Mouse (Mus musculus) CH12F3 (cell line): Measurements from ENCODE around the gene Gcg.

Experiments
- in situ Hi-C: fragments of 300-500 bp; cut with MboI; formaldehyde crosslinking; loops from 2 replicates; pipeline ENCODE4 v1.14.3; 2020; ENCODE audit warnings: low sequenced_read_pairs

Gene Gcg

DNA sequence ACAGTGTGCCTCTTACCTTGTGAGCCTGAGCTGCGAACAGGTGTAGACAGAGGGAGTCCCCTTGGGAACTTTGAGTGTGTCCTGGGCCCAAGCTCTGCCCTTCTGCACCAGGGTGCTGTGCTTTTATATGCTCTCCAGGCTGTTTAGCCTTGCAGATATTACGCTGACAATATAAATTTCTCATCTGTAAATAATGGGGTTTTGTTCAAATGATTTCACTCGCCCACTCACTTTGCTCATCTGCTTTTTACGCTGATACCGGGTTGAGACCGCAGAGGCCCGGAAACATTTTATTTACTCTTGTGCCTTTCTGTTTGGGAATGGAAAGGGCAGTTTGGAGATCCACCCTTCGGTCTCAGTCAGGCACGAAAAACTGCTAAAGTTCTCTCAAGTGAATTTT is at the start of gene Gcg:
Gene Gcg, minus strand, starts transcription at position 101 of the 400 bp plus-strand sequence.
- in situ Hi-C loops = no loop called here

GRCm38 (mm10) chr2:62531065-62531464 is 47.6 kb upstream of the Gcg start:
- in situ Hi-C loops = no loop called here

- in situ Hi-C loops = no loop called here
These were observed 42.9 kb upstream of the Gcg start for GRCm38 (mm10) chr2:62526399-62526798.

DNA sequence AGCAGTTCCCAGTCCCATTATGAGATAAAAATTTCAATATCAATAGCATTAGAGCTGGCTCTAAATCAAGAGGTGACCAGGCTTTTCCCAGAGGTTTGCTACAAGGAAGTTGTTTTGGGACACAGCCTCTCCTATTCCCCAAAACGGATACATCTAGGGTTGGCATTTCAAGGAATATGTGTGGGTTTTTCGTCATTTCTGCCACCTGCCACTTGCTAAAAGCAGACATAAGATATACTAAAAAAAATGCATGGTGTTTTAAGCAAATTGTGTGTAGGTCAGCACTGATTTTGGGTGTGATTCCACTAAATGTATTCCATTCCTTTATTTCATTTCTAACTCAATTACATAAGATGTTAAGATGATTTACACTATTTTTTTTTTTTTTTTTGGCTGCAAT is 34.3 kb upstream of the Gcg start:
- in situ Hi-C loops = no loop called here

- in situ Hi-C loops = no loop called here
These were observed 31.0 kb upstream of the Gcg start for GRCm38 (mm10) chr2:62514477-62514876.

- in situ Hi-C loops = no loop called here
These were observed 30.0 kb upstream of the Gcg start for GRCm38 (mm10) chr2:62513477-62513876.

DNA sequence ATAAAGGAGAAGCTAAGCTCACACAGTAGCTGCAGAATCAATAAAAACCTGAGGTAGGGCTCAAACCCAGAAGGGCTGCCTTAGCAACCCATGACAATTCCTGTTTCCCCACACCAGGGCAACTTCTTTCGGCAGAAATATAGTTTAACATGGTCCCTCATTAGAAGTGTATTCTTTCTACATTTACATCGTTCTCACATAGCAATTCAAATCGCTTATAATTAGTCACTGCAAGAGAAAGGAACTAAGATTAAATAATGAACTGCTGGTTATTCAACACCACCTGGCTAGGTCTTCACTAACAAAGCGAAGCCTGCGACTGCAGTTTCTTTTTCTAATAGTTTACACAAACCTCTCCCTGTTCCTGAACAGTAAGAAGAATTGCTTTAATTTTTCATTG is 23.7 kb upstream of the Gcg start:
- in situ Hi-C loops = no loop called here

GRCm38 (mm10) chr2:62506441-62506840 is 23.0 kb upstream of the Gcg start:
- in situ Hi-C loops = no loop called here

DNA sequence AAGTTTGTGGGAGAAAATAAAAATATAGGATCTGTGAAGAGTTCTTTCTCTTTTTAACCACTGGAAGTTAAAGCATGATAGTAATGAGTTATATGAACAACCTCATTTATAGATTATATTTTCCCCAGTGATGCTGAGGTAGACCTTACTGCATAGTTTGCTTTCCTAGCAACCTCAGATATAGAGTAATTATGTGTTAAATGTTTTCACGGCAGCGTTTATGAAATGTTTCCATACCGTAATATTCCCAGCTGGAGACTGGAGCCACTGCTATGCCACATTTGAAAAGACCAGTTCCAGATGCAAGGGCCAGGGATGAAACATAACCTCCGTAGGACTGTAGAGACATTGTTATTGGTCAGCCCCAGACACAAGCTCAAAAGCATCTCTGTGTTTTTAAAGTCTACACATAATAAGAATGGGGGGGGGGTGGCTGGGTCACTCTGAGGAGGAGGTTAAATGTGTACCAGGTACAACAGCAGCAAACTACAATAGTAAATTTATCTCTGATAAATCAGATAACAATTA is 20.9 kb upstream of the Gcg start:
- in situ Hi-C loops = no loop called here

DNA sequence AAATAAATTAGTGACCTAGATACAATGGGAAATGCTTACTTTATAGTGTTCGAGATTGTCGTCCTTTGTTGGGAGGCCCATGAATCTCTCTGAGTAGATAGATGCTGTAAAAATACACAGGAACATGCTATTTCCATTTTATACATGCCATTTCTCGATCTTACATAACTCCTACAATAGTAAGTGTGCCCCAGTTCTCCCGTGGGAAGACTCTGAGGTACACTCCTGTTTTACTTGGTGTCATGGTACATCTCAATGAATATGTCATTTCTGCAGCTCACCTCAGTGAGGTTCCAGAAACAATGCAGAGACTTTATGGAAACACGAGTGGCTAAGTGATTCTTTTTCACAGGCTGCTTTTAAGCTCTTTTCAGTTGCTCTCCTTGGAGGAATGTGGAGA is 19.9 kb upstream of the Gcg start:
- in situ Hi-C loops = no loop called here

DNA sequence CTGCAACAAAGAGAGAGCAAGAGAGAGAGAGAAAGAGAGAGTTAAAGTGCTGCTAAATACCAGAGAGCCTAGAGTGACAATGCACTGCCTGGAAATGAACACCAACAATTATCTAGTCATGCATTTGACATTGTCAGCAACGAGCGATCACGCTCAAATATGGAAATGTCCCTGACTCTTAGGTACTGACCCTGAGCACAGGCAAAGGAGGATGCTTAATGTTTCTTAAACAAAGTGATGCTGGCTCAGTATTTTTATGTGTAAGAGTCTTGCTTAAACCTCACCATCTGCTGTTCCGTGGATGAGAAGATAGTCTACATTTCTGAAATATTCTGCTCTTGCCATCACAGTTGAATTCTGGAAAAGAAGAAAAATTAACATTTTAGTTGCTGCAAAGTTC is 19.1 kb upstream of the Gcg start:
- in situ Hi-C loops = no loop called here

GRCm38 (mm10) chr2:62498821-62499220 is 15.4 kb upstream of the Gcg start:
- in situ Hi-C loops = no loop called here

DNA sequence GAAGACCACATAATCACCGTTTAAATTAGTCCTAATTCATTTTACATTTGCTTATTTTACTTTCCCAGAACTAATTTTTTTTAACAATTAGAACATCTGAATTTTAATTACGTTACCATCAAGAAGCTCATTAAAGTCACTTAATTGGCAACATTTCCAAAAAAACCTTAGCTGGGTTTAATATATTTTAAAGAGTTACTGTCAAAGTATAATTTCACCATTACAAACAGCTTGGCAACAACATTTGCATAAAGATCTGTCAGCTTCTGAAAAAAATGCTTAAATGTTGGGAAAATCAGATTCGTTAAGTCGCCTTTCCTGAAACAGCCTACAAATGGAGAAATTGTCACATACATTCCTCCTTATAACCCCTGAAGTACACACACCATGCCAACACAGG is 14.6 kb upstream of the Gcg start:
- in situ Hi-C loops = no loop called here

GRCm38 (mm10) chr2:62497333-62498002 is 14.0 kb upstream of the Gcg start:
- in situ Hi-C loops = no loop called here

DNA sequence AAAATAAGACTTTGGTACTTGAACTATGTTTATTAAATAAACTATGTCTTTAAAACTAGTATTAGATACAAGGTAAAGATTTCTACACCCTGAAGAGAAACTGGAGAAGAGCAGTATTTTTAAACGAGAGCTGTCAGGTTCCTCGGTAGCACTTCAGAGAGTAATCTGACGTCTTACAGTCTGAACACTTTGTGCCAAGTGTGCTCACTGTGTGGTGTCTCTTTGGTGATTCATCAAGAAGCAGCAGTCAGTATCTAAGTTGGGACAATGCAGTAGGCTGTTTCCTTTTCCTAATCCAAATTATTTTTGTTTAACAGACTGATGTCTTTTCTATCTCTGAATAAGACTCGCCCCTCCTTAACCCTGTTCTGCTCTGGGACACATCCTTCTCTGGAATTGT is 12.0 kb upstream of the Gcg start:
- in situ Hi-C loops = no loop called here

- in situ Hi-C loops = no loop called here
These were observed 6.4 kb upstream of the Gcg start for GRCm38 (mm10) chr2:62489832-62490231.

- in situ Hi-C loops = no loop called here
These were observed 1.5 kb upstream of the Gcg start for GRCm38 (mm10) chr2:62484906-62485305.

DNA sequence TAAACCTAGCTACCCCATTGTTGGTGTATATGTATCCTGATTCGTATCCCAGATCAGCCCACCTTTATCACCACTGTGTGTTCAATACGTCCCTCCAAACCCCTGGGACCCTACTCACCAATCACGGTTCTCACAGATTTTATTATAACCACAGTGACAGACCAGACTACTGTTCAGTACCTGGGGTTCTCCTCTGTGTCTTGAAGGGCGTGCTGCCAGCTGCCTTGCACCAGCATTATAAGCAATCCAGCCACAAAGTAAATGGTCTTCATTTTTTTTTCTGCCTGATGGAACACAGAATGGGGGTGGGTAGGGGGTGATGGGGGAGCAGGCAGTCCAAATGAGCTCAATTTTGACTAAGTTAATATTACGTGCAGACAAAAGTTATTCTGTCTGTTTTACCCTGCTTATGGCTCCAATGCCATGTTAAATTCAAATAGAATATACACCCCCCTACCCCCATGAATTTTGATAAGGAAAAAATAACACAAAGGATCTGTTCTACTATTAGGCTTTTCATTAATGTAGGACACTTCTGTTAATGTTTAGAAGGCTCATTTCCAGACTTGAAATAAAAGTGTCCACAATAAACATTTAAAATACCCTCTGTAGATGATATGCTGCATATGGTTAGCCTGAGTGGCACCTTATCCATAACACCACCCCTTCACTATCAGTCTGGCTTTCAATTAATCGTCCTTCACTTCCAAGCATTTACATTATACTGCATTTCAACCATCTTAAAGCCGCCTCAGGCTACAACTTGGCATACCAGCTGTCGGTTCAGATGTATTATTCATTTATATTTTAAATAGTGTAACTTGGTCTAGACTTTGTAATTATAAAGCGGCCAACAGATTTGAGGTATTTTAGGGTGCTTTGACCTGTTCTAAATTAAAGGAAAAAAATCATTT is 2.9 kb downstream of the Gcg start:
- in situ Hi-C loops = no loop called here

- in situ Hi-C loops = loop anchor here (10.0 to 25.0 kb wide), 2 partner anchors 155 to 832 kb away; no protein-coding TSS in a partner anchor
These were observed 13.9 kb downstream of the Gcg start for GRCm38 (mm10) chr2:62469551-62469950.

DNA sequence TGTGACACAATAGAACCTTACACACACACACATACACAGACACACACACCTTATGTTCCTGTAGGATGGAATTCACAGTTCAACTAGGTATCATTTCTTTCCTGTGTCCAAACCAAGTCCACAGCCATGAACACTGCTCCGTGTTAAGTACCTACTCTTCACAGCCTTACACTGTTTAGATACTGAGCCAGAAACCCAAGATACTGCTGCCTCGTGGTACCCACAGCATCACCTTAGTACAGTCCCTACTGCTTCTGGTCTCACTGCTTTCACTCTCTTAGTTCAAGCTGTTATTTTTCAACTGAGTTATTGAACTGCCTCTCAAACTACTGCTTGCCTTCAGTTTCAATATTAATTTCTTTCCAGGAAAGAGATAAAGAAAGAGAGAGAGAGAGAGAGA is 20.2 kb downstream of the Gcg start:
- in situ Hi-C loops = loop anchor here (10.0 to 25.0 kb wide), 2 partner anchors 162 to 826 kb away; no protein-coding TSS in a partner anchor

DNA sequence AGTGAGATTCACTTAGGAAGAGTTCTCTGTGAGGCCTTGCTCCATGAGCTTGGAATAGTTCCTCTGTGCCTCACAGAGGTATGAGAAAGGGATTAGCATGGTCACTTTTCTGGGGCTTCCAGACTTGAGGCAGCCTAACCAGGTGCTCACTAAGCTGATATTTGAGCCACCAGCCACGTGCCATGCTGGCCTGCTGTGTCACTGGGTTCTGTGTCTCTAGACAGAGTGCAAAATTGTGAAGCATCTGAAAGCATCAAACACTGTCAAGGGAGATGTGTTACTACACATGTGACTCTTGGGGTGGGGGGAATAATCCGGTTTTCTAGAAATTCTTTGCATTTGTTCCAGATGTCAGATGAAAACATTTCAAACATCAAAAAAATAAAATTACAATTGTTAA is 21.3 kb downstream of the Gcg start:
- in situ Hi-C loops = loop anchor here (10.0 to 25.0 kb wide), 2 partner anchors 163 to 825 kb away; no protein-coding TSS in a partner anchor
